Mouse (Mus musculus): ENCODE measurements around the gene Cfap77. TPM values are rescaled to one million over a fixed set of nuclear protein-coding genes. Genes with fewer than 3 reads are reported as not detected.

Gene Cfap77
- polyA plus RNA-seq, 3 experiments from 2014 or later: 0.73 to 0.95 TPM; not detected in 1

DNA sequence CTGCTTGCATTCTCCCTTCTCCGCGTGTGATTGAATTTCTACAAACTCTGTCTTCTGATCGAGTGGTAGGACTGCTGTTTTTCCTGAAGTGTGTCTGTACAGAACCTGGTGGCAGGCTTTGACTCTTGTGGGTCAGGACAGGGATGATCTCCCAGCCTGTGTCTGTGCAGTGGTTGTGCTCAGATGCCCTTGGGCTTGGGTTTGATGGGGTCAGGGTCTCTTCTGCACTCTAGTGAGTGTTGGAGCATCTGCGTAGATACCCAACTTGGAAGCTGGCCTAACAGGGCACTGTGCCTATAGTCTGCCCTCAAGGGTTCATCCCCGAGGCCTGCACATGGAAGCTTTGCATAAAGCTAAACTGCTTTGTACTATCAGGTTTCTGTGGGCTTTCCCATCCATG is 151.0 kb downstream of the Cfap77 start:
- ATAC-seq: no peak

DNA sequence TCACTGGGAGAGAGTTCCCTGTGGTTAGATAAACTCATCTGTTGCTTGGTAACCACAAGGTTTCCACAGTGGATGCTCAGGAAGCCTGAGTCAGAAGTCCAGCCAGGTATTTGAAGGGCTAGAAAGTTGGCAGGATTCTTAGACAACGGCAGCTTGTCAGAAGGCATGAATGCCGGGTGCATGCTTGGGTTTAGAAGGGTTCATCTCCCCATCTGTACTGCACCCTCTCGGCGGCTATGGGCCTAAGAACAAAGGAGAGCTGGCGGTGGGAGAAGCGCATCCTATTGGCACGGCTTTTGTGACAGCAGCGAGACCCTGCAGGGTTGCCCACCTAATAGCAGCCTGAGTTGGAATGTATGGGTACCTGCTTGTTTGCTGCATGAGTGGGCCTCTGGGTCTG is 152.6 kb downstream of the Cfap77 start:
- ATAC-seq: no peak

DNA sequence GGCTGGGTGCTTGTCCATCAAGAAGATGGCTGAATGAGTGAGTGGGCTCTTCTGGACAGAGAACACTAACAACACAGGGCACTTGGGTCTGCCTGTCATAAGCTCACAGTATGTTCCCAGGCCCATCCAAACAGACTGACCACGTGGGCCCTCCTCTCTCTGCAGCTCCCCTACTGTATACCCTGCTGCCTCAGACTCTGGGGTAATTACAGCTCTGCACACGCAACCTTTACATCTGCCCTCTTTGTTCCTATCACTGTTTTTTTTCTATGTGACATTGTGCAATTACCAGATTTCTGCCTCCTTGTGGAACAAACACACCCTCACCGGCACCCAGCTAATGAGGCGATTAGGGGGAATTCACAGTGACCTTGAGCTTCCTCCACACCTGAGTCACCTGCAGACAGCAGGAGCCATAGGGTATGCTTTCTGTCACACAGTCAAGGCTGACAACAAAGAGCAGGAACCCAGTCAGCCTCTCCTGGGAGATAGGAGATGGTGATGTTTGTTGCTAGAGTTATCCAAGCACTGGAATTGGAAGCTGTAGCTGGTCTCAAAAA is 157.4 kb downstream of the Cfap77 start:
- ATAC-seq: no peak

DNA sequence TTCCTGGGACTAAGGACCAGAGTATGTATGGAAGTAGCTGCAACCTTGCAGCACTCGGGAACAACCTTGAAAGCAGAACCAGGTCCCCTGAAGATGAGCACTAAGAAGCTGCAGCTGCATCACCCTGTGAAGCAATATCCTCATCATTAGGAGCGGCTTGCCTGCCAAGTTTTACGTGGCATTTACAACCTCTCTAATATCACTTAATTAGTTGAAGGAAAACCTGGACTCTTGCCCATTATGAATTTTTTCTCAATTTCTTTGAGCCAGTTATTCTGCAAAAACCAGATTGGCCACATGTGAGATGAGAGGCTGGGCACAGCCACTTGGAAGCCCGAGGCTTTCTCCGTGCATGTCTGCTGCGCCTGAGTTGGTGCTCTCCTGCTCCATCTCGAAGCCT is 159.0 kb downstream of the Cfap77 start:
- ATAC-seq: no peak

DNA sequence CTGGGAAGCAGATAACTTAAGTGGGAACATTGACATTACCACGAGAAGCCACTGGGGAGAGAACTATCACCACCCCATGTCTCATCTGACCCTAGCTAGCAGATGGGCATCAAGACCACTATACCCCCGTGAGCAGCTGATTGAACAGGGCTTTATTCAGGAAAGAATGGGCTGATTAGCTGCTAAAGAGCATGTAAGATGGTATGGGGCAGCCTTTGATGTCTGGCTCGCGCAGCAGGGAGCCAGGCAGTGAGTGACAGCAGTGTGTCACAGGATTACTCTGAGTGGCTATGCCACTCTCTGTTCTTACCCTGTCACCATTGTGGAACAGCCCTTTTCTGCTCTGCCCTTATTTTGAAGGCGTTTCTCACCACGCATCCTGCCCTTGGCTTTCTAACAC is 161.3 kb downstream of the Cfap77 start:
- ATAC-seq: no peak

DNA sequence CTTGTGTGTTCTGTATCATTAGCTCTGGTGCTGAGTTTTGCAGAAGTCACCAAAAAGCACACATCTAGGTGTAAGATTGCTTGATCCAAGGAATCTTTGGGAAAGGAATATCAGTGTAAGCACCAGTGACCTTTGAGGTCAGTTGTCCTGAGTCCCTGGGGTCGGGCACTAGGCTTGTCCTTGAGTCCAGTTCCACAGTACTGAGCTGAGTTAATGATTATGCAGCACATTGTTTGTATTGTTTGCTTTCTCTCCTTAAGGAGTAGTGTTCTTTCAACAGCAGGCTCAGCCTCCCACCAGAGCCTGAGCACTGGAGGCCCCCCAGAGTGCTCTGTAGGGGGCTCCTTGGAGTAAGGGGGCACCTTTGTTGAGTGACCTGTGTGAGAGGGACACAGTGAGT is 162.1 kb downstream of the Cfap77 start:
- no peak for ATAC-seq

DNA sequence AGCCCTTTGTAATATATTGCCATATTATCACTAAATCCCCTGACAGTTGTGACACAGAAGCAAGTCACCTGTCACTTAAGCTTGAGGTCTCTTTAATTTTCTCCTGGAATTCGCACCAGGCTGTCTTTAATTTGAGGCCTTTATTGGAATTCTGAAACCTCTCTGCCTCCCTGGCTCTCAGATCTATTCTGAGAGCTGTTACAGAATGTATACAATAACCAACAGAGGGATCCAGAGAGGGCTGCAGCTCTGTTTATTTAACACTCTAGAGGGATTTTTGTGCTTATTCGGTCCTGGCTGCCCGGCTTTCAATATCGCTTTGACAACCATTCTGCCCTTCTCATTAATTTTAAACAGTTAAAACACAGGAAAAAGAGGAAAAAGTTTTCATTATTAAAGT is 170.0 kb downstream of the Cfap77 start:
- ATAC-seq: no peak

DNA sequence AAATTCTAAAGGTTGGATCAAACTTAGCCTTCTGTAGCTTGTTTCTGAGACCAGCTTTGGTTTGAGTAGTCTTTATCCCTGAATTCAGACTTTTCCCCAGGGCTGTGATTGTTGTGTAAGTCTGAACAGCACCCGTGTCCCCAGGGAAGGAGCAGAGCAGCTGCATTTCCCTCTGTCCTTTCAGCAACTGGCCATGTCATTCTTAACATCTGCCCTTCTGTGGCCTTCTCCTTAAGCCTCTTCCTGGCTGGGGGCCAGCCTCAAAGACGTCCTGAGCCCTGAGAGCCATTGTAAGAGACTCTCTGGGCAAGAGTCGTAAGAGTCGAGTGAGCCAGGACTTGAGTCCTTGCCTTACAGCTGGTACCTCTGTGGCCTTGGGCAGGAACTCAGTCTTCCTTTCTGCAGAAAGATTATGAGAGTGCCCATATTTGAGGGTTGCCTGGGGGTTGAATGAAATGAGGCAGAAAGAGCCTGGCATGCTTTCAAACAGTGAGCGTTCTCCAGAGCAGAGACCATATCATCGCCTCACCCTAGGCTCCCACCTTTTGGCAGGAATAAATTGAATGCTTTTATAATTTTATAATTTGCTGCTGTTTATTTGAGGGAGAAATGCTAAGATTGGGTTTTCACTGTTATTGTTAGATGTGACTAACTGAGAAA is 171.9 kb downstream of the Cfap77 start:
- no peak for ATAC-seq

DNA sequence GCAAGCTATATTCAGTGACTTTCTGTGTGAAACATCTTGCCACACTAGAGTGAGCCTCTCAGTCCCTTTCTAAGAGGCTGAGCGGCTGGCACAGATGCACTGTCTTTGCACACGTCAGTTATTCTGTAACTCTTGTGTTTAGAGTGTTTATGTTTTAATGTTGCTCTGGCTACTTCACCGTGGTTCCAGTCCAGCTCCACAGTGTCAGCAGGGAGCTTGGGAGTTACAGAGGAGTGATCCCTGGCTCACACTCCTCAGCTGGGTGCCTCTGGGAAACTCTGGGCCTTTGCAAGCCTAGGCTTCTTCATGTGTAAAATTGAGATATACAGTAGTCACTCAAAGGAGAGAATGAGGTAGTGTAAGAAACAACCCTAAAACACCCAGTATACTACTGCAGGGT is 172.8 kb downstream of the Cfap77 start:
- ATAC-seq: no peak

DNA sequence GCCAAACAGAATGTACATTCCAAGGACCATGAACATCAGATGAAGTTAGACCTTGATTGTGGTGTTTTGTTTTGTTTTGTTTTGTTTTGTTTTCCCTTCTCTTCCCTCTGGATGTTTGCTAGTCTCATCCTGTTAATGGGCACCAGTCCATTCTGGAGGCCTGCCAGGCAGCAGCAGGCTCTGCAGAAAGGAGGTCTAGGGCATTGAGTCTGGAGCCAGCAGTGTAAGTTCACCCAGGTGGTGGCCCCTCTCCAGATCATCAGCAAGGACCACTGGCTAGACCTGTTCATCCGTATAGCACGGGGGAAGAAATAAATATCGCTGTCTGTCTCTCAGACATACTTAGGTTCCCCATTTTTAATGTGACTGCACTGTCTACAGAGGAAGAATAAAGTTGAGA is 173.6 kb downstream of the Cfap77 start:
- no peak for ATAC-seq

Other genes starting within 250 kb of the Cfap77 start
- 1 to 10 TPM; 1.5 to 3.1 (median 1.9) TPM for gene Gtf3c4, start 214.7 kb downstream of the Cfap77 start, polyA plus RNA-seq (2017; shearing (Covaris generic))
- gene Ddx31, start 214.7 kb downstream of the Cfap77 start, polyA plus RNA-seq (2017; shearing (Covaris generic)): 10 to 100 TPM; 11.2 to 17.9 (median 11.8) TPM
- gene Barhl1, start 138.4 kb downstream of the Cfap77 start, polyA plus RNA-seq (2017; shearing (Covaris generic)): not detected
- gene Ttf1, start 5.2 kb upstream of the Cfap77 start, polyA plus RNA-seq (2017; shearing (Covaris generic)): 10 to 100 TPM; 15.4 to 23.6 (median 18.4) TPM
- 10 to 100 TPM; 27.3 to 30.5 (median 29.8) TPM for gene Setx, start 69.1 kb upstream of the Cfap77 start, polyA plus RNA-seq (2017; shearing (Covaris generic))
- gene Ntng2, start 197.9 kb upstream of the Cfap77 start, polyA plus RNA-seq (2017; shearing (Covaris generic)): 1 to 10 TPM; 2.7 to 3.4 (median 2.9) TPM

All from inflammation-experienced regulatory T-cells, adult 6 months (primary cell).